Mouse (Mus musculus) NIH3T3 (cell line): ENCODE data around the gene Dip2b.

Source experiments
- DNase-seq: peaks from one replicate; pipeline ENCODE4 v3.0.0-alpha.2; 2012; ENCODE audit warnings: low read depth

Dip2b gene

GRCm38 (mm10) chr15:100179685-100180084, 141.2 kb downstream of the Dip2b start:
- DNase-seq = no peak

DNA sequence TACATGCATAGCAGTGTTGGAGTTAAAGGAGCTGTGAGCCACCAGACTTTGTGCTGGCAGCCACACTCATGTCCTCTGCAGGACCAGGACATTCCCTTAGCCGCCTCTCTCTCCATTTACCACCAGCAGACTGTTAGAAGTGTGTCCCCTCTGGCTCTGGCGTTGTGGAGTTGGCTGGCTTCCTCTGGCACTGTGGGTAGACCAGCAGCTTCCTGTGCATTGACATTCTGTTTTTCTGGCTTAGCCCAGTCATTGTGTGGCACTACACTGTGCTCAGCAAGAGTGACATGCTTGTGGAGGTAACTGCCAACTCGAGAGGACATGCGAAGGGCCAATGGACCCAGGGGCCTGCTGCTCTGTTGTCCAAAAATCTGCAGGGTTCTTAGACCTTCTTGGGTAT, 141.8 kb downstream of the Dip2b start:
- no peak for DNase-seq

- no peak for DNase-seq
These were observed 143.4 kb downstream of the Dip2b start for GRCm38 (mm10) chr15:100181841-100182240.

- DNase-seq = no peak
These were observed 144.2 kb downstream of the Dip2b start for GRCm38 (mm10) chr15:100182526-100183280.

DNA sequence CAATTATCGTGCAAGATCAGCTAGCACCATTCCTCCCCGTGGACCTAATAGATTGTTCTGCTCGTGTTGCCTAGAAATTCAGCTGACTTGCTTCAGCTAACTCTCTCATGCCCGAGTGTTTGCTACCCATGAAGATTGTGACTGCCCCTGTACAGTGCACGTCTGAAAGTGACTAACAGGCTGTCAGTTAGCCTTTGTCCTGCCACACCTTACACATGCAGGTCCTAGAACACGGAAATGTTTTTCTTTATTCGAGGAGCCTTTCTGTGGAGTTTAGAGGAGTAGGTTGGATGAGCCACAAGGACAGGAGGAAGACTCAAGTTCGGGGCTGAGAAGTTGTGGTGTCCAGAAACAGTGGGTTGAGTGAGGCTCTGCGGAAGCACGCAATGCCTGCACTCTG, 145.0 kb downstream of the Dip2b start:
- DNase-seq = no peak

- peak; percentile 39 for DNase-seq
These were observed 146.5 kb downstream of the Dip2b start for GRCm38 (mm10) chr15:100184821-100185496.

GRCm38 (mm10) chr15:100186234-100186633, 147.8 kb downstream of the Dip2b start:
- DNase-seq = no peak

DNA sequence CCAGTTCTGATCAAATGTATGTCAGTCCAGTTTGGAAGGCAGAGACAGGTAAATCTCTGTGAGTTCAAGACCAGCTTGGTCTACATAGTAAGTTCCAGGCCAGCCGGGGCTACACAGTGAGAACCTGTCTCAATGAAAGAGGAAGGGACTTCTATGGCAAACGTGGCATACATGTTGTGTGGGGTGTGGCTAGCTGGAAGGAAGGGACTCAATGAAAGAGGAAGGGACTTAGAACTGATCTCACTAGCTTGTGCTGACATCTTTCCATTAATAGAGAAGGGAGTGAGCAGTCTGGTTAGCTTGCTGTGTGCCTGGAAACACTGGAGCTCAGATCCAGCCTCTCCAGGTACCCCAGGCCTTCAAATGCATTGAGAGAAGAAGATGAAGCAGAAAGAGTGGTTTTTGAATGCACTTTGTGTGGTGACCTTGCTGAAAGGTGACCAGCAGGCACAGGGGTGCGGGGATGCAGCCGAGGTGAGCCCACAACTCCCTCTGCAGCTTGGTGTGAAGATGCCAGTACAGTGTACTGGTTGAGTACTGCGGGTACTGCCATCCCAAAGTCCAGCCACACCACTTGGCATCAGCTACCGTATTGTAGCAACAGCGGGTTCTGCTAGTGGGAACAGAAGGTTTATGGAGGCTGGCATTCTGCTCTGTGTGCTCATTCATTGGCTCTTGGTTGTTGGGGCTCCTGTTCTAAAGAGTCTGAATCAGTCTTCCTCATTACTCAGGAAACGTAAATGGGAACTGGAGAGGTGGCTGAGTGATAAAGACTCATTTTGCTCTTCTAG, 148.6 kb downstream of the Dip2b start:
- no peak for DNase-seq

DNA sequence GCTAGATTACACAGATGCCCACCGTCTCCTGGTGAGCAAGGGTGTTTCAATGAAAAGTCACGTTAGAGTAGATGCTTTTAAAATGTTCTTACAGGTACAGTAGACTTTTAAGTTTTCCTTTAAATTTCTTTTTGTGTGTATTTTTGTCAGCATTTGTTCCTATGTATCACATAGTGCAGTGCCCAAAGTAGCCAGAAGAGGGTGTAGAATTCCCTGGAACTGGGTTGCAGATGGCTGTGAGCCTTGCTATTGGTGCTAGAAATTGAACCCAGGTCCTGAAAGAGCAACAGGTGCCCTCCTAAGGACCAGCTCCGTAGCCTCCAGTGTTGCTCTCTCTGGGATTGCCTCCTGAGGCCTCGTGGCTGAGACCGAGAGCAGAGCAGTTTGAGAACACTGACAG, 150.1 kb downstream of the Dip2b start:
- DNase-seq = peak; percentile 22

DNA sequence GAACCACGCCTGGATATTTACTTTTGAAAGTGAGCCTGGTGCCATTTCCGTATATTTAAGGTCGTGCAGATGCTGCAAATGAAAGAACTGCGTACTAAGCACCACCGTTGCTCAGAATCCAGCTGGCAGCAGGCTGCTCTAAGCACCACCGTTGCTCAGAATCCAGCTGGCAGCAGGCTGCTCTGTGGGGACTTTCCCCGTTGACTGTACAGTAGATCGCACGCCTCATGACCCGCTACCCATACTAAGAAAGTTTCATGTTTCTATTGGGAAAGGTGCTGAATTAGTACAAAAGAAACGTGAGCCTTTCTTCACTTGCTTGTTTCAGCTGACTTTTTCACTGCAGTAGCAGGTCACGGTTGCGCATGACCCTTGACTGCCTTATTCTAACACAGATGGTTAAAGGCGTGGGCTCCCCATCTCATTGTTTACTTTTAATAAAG, 150.5 kb downstream of the Dip2b start:
- DNase-seq = peak; percentile 52

DNA sequence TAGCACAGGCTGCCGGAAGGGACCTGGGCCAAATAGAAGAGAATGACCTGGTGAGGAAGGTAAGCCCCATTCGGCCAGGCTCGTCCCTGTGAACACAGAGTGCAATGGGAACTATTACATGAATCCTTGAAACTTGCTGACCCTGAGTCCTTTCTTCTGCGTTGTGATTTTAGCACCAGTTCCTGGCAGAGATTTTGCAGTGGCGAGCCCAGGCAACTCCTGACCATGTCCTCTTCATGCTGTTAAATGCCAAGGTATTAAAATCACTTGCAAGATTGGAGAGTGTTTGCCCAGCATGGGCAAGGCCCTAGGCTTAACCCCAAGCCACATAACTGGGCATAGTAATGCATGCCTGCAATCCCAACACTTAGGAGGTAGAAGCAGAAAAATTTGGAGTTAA, 151.6 kb downstream of the Dip2b start:
- no peak for DNase-seq

DNA sequence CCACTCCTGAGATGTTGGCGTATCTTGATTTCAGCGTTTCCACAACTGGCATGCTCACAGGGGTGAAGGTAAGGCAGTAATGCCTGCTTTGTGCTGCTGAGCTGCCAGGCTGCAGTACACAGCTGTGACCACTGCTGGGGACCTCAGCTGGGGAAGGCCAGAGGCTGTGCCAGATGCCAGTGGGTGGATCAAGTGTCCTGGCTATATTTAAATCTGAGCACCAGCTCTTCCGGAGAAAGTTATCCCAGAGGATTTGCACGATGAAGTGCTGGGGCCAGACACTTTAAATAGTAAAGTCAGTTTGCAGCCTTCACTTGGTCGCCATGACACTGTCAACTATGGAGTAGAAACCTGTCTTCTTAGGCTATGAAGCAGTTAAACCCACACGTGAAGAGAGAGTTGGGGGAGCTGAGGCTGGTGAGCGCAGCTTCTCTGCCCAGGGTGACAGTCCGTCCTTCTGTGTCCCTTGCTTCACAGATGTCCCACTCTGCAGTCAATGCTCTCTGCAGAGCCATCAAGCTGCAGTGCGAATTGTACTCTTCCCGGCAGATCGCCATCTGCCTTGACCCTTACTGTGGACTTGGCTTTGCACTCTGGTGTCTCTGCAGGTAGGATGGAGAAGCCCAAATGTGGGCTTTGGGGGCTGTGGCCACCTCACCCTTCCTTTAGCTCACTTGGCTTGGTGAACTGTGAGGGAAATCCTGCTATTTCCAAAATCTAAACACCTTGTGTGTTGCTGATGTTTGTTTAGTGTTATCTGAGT, 160.7 kb downstream of the Dip2b start:
- DNase-seq = no peak

DNA sequence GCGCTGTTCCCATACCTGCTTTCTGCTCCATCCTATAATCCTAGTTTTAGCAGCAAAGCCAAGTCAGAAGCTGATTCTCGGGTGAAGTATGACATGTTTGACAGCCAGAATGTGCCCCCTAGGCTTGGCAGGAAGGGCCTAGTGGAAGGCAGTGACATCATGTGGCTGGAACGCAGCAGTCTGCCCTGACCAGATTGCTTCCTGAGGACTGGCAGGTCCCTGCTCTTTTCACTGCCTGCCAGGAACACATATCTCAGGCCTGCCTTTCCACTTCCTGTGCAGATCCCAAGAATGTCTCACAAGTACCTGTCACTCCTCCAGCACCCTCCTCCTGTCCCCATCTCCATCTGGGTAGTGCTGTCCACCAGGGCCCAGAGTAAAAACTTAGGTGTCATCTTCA, 161.3 kb downstream of the Dip2b start:
- DNase-seq = peak; percentile 27

- DNase-seq = no peak
These were observed 163.3 kb downstream of the Dip2b start for GRCm38 (mm10) chr15:100201806-100202205.

DNA sequence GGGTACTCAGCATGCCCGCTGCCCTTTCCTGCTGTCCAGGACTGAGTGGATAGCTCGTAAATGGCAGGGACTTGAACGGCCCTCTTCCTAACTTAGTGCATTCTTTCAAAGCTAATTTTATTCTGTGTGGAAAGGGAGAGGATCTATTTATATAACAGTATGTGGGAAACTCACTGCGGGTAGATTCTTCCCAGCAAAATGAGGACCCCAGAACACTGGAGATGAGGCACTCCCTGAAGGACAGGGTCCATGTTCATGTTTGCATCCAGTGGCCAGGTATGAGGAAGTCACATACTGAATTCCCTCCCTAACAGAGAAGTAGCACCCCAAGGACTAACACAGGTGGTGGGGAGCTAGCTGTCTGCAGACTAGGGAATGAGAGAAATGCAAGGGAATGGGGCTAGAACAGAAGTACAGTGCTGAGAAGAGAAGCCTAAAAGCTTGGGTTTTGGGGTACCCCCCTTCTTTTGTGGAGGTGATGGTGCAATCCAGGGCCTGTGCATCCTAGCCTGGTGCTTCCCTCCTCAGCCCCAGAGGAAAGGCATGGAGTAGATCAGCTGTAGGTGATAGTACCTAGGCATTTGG, 164.1 kb downstream of the Dip2b start:
- no peak for DNase-seq

DNA sequence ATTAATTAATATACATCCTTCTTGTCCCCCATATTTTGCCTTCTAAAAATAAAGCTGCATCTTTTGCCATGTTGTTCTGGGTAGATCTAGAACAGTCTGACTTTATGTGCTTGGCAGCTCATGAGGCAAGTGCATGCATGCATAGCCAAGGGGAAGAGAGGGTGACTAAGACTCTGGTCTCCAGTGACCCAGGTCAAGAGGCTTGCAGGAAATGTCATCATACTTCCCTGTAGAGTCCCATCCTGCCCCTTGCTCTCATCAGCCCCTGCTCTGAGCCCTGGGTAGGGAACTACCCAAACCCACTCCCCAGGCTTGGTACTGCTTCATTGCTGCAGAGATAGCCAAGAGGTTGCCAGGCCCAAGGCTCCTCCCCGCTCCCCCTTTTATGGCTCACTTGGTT, 166.1 kb downstream of the Dip2b start:
- no peak for DNase-seq

DNA sequence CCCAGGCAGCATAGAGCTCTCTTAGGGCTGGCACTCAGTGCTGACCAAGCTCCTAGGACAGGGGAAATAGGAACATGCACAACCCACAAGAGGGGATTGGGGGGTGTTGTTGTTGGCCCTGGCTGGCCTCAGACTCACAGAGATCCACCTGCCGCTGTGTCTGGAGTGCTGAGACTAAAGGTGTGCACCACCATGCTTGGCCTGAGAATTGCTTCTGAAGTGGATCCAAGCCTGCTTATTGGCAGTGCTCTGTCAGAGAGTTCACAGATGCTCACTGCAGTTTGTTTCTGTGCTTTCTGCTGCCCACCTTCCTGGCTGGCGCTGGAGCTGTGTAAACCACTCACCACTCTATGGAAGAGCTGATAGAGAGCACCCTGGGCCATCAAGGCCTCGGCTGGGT, 171.5 kb downstream of the Dip2b start:
- no peak for DNase-seq

- no peak for DNase-seq
These were observed 174.9 kb downstream of the Dip2b start for GRCm38 (mm10) chr15:100213339-100213738.

DNA sequence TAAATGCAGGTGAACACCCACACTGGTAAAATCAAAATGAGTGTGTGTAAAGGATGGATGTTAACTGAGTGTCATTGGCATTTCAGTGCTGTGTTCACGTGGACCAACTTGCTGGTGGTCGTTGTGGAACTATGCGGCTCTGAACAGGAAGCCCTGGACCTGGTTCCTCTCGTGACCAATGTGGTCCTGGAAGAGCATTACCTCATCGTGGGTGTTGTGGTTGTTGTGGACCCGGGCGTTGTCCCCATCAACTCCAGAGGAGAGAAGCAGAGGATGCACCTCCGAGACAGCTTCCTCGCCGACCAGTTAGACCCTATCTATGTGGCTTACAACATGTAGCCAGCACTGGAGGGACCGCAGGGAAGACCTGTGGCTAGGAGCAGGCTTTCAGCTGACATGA, 176.6 kb downstream of the Dip2b start:
- no peak for DNase-seq

DNA sequence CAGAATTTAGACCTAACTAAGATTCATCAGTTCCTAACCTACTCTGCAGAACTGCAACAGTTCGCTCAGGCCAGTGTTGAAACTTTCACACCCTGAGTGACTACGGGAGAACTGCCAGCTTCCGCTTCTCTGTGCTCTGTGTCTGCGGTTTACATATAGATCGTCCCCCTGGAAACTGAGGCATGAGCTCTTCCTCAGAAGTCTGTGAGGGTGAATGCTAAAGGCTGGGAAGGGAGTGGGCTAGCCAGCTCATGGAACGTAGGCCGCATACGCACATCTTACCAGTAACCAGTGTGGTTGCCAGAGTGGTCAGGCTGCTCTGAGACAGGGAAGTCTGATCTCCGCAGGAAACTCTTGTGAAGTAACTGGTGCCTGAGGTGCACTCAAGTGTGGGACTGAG, 177.7 kb downstream of the Dip2b start:
- DNase-seq = no peak

DNA sequence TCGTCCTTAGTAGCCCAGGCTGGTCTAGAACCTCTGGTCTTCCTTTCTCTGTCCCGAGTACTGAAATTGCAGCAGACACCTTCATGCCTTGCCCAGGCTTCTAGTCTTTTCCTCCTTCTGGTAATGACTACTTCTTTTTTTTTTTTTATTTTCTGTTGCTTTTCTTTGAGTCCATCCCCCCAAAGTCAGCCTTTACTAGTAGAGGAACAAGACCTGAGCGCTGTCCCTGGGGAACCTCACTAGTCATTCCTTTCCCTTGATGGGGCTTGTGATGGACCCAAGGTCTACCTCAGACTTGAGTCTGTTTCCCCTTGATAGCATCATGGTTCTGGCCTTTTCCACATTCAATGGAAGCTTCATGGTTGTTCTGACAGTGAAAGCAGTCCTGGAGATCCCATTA, 179.6 kb downstream of the Dip2b start:
- DNase-seq = no peak

- no peak for DNase-seq
These were observed 180.9 kb downstream of the Dip2b start for GRCm38 (mm10) chr15:100219396-100219795.
